Mouse (Mus musculus) lung, adult 18-20 months (tissue): ENCODE measurements at regions not wholly inside any gene's neighbourhood (a gene's known extent, or its start where the extent isn't known, plus 50 kb on each side); places are given as distances from the start of the nearest gene placed in this dataset.

Experiments
- DNase-seq, 2 experiments: peaks; one replicate each; pipeline ENCODE4 v3.0.0; 2022; ENCODE audit warnings: mixed read lengths in 2 of 2

DNA sequence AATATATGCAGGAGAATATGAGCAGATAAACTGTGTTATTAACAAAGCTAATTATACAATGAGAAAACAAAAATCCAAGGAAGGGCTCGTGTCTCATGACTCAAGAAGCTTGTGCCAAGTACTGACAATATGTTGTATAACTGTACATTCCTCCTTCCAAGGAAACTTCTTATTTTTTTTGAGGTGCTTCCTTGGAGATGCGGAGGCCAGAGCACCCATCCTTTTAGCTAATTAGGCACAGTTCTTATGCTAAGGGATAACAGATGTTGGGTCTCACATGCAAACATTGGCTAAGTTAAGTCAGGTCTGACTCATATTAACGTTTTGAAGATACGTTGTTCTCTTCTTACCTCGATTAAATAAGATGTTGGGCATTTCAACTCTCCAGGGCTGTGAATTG is 426.1 kb downstream of the Adra2a start:
- no peak for DNase-seq

DNA sequence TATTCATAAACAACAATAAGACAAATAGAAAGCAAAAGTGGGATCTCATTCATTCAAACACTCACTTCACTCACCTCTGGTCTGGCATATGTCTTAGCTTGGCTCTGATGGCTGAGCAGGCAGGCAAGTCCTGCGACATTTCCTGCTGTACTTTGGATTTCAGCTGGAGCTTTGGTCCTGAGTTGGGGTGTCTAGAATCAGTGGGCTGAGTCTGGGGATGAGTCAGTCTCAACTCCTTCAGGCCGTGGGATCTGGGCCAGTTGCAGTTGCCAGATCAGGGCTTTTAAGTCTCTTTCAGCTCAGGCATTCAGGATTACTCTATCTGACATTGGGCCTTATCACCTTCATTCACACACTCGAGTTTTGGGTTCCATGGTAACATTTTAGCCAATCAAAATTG is 454.1 kb downstream of the Adra2a start:
- no peak for DNase-seq

DNA sequence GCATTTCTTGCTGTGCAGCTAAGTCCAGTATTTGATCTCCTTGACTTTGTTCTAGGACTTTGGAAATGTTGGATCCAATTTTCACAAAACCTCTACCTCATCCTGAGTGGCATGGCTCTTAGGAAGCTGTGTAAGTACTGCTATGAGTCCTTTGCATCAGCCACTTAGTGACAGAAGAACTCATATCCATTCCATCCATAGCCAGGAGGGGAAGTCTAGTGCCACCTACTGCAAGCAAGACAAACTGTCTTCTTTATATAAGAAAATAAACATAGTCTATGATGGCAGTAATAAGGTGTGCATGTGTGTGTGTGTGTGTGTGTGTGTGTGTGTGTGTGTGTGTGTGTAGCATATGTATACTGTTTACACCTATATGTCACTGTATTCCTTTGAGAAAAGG is 489.9 kb downstream of the Adra2a start:
- DNase-seq, result no peak

DNA sequence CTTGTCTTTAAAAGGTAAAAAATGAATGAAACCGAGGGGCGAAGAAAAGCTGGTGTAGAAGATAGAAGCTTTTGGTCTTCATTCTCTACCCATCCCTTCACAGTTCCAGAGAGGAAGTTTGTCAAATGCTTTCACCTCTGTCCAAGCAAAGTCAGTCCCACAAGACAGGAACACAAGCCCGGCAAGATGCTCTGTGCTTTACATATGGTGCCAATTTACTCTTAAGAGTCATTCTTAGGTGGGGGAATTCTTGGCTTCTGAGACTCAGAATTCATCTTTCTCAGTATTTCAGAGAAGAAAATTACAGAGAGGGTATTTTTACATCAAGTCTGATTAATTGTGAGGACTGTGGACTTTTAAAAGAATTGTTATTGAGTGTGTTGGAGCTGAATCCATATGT is 511.4 kb downstream of the Adra2a start:
- DNase-seq, result no peak

DNA sequence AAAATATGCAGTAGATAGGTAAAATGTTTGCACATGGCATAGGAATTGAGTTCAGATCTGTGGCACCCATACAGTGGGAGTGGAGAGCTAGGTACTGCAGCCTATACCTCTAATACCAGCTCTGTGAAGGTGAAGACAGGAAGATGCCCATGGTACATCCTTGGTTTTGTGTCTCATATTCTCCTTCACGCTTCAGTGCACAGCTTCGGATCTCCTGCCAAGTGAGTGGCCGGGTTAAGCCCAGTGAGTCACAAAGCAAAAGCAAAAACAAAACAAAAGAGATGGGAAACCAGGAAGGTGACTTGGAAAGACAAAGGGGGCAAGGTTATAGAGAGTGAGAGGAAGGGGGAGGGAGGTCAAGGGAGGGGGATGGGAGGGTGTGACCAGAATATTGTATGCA is 514.0 kb downstream of the Adra2a start:
- no peak for DNase-seq

DNA sequence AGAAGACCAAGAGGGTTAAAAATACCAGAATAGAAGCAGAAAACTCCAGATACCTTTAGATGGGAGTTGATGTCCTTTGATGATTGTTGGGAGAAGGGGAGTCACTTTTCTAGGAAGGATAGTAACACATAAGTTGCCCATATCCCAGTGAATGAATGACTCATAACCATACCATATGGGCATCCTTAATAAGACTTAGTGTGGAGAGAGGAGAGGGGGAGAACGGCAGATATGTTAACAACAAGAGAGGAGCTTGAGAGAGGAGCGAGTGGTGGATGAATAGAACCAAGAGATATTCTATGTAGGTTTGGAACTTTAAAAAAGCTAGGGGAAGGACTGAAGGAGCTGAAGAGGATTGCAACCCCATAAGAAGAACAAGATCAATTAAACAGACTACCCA is 539.6 kb downstream of the Adra2a start:
- DNase-seq, result no peak

DNA sequence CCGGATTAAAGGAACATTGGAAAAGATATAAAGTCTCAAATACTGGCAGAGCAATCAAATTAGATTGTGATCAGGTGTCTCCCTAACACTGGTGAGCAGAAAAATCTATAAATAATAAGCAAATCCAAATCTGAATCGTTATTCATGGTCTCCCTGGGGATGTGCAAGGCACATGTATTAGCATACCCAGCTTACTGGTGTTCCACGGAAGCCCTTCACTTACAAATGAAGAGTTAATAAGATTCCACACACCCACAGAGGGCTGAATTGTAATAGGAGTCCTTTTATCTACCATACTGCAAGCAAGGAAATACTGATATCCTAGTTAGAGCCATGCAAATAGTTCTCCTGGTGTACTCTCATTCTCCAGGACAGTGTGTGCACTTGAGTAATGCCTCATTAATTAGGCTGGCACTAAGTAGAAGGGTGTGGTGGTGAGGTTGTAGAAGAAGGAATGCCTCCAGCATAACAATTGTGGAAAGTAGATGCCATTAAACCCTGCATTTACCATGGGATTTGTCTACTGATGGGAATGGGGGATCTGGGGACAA is 540.8 kb downstream of the Adra2a start:
- DNase-seq, result no peak

DNA sequence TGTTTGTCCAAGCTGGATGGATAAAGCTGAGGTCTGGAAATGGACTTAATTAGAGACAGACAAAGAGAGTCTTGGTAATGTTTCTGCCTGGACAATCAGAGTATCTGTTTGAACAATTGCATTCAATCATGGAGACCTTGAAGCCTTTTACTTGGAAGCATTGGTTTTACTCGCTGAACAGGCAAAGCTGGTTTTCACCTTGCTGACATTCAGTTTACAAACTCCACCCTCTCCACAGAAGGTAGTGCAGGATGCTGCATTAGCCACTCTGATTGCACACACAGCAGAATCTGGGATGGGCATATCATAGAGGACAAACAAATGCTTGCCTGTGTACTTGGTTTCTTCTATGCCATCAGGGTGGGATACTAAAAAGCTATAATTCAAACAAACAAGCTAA is 541.4 kb downstream of the Adra2a start:
- DNase-seq, result no peak

DNA sequence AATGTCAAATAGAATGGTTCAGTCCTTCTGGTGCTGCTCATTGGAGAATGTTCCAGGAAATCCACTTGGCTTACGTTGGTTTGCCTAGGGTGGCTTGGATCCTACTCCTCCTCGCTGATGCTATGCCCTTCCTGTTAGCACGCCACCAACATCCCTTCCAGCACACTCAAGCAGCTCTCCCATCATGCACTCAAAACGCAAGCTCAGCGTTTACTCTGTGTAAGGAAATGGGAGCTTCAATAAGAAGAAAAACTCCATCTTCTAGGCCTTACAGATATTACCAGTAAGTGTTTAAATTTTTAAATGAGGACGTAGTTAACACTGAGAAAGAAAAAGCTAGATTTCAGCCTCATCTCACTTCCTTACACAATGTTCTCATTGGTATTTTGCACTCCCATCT is 523.7 kb downstream of the Gpam start:
- no peak for DNase-seq

DNA sequence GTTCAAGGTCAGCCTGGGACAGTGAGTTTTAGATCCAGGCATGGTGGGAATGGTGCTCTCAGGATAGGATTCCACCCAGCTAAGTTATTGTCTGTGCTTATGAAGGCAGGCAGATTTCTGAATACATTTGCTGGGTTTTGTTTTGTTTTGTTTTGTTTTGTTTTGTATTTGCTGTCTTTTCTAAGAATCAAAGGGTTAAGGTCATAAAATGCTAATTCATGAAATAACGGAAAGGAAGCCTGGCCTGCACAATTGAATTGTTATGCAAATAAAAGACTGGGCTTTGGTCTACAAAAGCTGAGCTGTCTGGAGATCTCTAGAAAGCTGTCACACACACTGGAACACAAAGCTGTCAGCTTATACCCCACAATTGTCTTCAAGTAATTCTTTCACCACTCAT is 521.7 kb downstream of the Gpam start:
- no peak for DNase-seq

DNA sequence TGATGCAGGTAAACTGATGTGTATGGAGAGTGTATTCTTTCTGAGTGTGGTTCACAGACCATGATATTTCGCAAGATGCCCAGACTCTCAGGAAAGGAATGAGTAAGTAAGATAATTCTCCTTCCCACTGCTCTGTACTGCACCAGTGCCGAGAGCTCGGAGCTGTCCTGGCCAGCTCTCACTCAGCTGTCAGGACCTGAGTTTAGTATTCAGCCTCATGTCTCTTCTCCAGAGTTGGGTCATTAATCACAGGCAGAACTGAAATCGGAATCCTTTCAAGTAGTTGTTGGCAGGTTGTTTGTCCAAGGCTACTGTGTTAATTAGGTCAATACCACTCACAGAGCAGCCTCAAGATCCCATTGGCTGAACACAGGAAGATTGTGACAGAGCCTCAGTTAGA is 510.1 kb downstream of the Gpam start:
- DNase-seq, result no peak
